Mouse (Mus musculus): ENCODE results near the gene Rbp1.

Rbp1 gene

GRCm38 (mm10) chr9:98422656-98423055 lies at the start of gene Rbp1:
Rbp1 (plus strand) TSS chr9:98422961.
- no peak for DNase-seq (ENCODE audit: low spot score)

GRCm38 (mm10) chr9:98373358-98373757 lies 49.4 kb upstream of the Rbp1 start:
- DNase-seq (ENCODE audit: low spot score) = no peak

GRCm38 (mm10) chr9:98374897-98375296 lies 47.9 kb upstream of the Rbp1 start:
- no peak for DNase-seq (ENCODE audit: low spot score)

- no peak for DNase-seq (ENCODE audit: low spot score)
Observed at GRCm38 (mm10) chr9:98375329-98376170, 47.2 kb upstream of the Rbp1 start.

- DNase-seq (ENCODE audit: low spot score) = no peak
Observed at GRCm38 (mm10) chr9:98379736-98380135, 43.0 kb upstream of the Rbp1 start.

GRCm38 (mm10) chr9:98380593-98380992 lies 42.2 kb upstream of the Rbp1 start:
- DNase-seq (ENCODE audit: low spot score) = no peak

GRCm38 (mm10) chr9:98387741-98388632 lies 34.8 kb upstream of the Rbp1 start:
- no peak for DNase-seq (ENCODE audit: low spot score)

- no peak for DNase-seq (ENCODE audit: low spot score)
Observed at GRCm38 (mm10) chr9:98388633-98388965, 34.2 kb upstream of the Rbp1 start.

- DNase-seq (ENCODE audit: low spot score) = no peak
Observed at GRCm38 (mm10) chr9:98393496-98393895, 29.3 kb upstream of the Rbp1 start.

- DNase-seq (ENCODE audit: low spot score) = no peak
Observed at GRCm38 (mm10) chr9:98397211-98397610, 25.6 kb upstream of the Rbp1 start.

GRCm38 (mm10) chr9:98397866-98398265 lies 24.9 kb upstream of the Rbp1 start:
- DNase-seq (ENCODE audit: low spot score) = no peak

- no peak for DNase-seq (ENCODE audit: low spot score)
Observed at GRCm38 (mm10) chr9:98400185-98400894, 22.4 kb upstream of the Rbp1 start.

GRCm38 (mm10) chr9:98401611-98402010 lies 21.1 kb upstream of the Rbp1 start:
- no peak for DNase-seq (ENCODE audit: low spot score)

- DNase-seq (ENCODE audit: low spot score) = no peak
Observed at GRCm38 (mm10) chr9:98407771-98408170, 15.0 kb upstream of the Rbp1 start.

GRCm38 (mm10) chr9:98409137-98409536 lies 13.6 kb upstream of the Rbp1 start:
- peak; percentile 59 for DNase-seq (ENCODE audit: low spot score)

GRCm38 (mm10) chr9:98415427-98415826 lies 7.3 kb upstream of the Rbp1 start:
- no peak for DNase-seq (ENCODE audit: low spot score)

GRCm38 (mm10) chr9:98417919-98418318 lies 4.8 kb upstream of the Rbp1 start:
- DNase-seq (ENCODE audit: low spot score) = no peak

GRCm38 (mm10) chr9:98418346-98418745 lies 4.4 kb upstream of the Rbp1 start:
- no peak for DNase-seq (ENCODE audit: low spot score)

GRCm38 (mm10) chr9:98420666-98421065 lies 2.1 kb upstream of the Rbp1 start:
- no peak for DNase-seq (ENCODE audit: low spot score)

- no peak for DNase-seq (ENCODE audit: low spot score)
Observed at GRCm38 (mm10) chr9:98421903-98422302, 858 bp upstream of the Rbp1 start.

GRCm38 (mm10) chr9:98423691-98424090 lies 930 bp downstream of the Rbp1 start:
- no peak for DNase-seq (ENCODE audit: low spot score)

GRCm38 (mm10) chr9:98424291-98424690 lies 1.5 kb downstream of the Rbp1 start:
- no peak for DNase-seq (ENCODE audit: low spot score)

Measured in lung, postnatal 25 days (tissue).